Mouse (Mus musculus): ENCODE results near the gene Lmln.

- no peak for TF ChIP-seq POLR2A (IDR thresholded peaks at IDR 0.05; ENCODE audit: low read depth, low read length)
- TF ChIP-seq CTCF (IDR thresholded peaks at IDR 0.05; ENCODE audit: extremely low read depth, insufficient read depth, insufficient read length, insufficient replicate concordance): no peak
Observed at GRCm38 (mm10) chr16:33055655-33056054, 6.7 kb upstream of the Lmln start.
